Mouse (Mus musculus): Measurements from ENCODE around the gene Malrd1.

DNA sequence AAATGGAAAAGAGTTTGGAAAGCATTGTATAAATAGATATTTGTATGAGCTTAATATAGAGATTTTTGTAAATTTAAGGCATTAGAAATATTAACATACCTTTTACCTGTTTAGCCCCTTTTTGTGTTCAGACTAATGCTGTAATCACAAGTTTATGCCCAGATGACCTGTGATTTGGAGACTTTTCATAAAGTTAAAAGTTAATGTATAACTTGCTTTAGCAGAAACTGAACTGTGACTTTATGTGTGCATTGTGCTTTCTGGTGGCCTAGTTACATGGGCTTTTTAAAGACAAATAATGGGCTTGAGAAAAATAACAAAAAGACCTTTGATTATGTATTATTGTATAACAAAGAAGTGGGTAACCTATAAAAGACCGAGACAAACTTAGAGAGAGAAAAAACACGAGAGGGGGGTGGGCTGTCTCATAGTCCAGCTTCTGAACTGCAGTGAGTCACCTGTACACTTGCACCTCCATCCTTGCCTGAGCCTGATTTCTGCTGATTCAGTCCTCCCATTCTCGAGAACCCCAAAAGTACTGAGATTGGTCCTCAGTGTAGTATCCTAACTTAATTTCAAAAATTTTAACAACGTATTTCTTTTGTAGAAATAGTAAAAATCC, 87.2 kb downstream of the Malrd1 start:
- TF ChIP-seq POLR2A (IDR thresholded peaks at IDR 0.05; ENCODE audit: borderline replicate concordance, low read depth, low read length) (no peak), CTCF (IDR thresholded peaks at IDR 0.05; ENCODE audit: low read depth, low read length) (no peak)

Data from bone marrow macrophage, adult 2 months (primary cell).